Mouse (Mus musculus): ENCODE measurements around the gene Sult1a1.
A peak's percentile ranks its signal among the peaks of the same experiment; 100 is the strongest.

Sult1a1 gene

GRCm38 (mm10) chr7:126676207-126676606 lies at the start of gene Sult1a1:
Gene Sult1a1, minus strand, starts transcription at chr7:126676432.
- peak in 1 of 2 experiments; percentile 31 for DNase-seq (ENCODE audit: low spot score in 2 of 2)

GRCm38 (mm10) chr7:126725667-126726066 lies 49.4 kb upstream of the Sult1a1 start:
- DNase-seq (ENCODE audit: low spot score in 2 of 2): no peak

GRCm38 (mm10) chr7:126725077-126725476 lies 48.8 kb upstream of the Sult1a1 start:
- no peak for DNase-seq (ENCODE audit: low spot score in 2 of 2)

GRCm38 (mm10) chr7:126721635-126722034 lies 45.4 kb upstream of the Sult1a1 start:
- no peak for DNase-seq (ENCODE audit: low spot score in 2 of 2)

- DNase-seq (ENCODE audit: low spot score in 2 of 2): peak in 1 of 2 experiments; percentile 50
Observed at GRCm38 (mm10) chr7:126718787-126719337, 42.6 kb upstream of the Sult1a1 start.

GRCm38 (mm10) chr7:126717566-126717965 lies 41.3 kb upstream of the Sult1a1 start:
- DNase-seq (ENCODE audit: low spot score in 2 of 2): no peak

GRCm38 (mm10) chr7:126715679-126716078 lies 39.4 kb upstream of the Sult1a1 start:
- DNase-seq (ENCODE audit: low spot score in 2 of 2): no peak

GRCm38 (mm10) chr7:126711910-126712309 lies 35.7 kb upstream of the Sult1a1 start:
- DNase-seq (ENCODE audit: low spot score in 2 of 2): no peak

- no peak for DNase-seq (ENCODE audit: low spot score in 2 of 2)
Observed at GRCm38 (mm10) chr7:126710266-126710665, 34.0 kb upstream of the Sult1a1 start.

GRCm38 (mm10) chr7:126708175-126708952 lies 32.1 kb upstream of the Sult1a1 start:
- no peak for DNase-seq (ENCODE audit: low spot score in 2 of 2)

- no peak for DNase-seq (ENCODE audit: low spot score in 2 of 2)
Observed at GRCm38 (mm10) chr7:126707442-126708174, 31.4 kb upstream of the Sult1a1 start, which contains the start of gene Coro1a. Gene Coro1a, minus strand, starts transcription at chr7:126707787.

- DNase-seq (ENCODE audit: low spot score in 2 of 2): peak; percentile 93 to 95
Observed at GRCm38 (mm10) chr7:126704121-126704980, 28.1 kb upstream of the Sult1a1 start.

- no peak for DNase-seq (ENCODE audit: low spot score in 2 of 2)
Observed at GRCm38 (mm10) chr7:126703757-126704077, 27.5 kb upstream of the Sult1a1 start.

GRCm38 (mm10) chr7:126702861-126703756 lies 26.9 kb upstream of the Sult1a1 start:
- no peak for DNase-seq (ENCODE audit: low spot score in 2 of 2)

GRCm38 (mm10) chr7:126702358-126702757 lies 26.1 kb upstream of the Sult1a1 start:
- no peak for DNase-seq (ENCODE audit: low spot score in 2 of 2)

GRCm38 (mm10) chr7:126701559-126702357 lies 25.5 kb upstream of the Sult1a1 start:
- DNase-seq (ENCODE audit: low spot score in 2 of 2): no peak

- peak; percentile 95 to 96 for DNase-seq (ENCODE audit: low spot score in 2 of 2)
Observed at GRCm38 (mm10) chr7:126701070-126701469, 24.8 kb upstream of the Sult1a1 start.

GRCm38 (mm10) chr7:126700063-126701015 lies 24.1 kb upstream of the Sult1a1 start:
- DNase-seq (ENCODE audit: low spot score in 2 of 2): no peak

- DNase-seq (ENCODE audit: low spot score in 2 of 2): no peak
Observed at GRCm38 (mm10) chr7:126697838-126698237, 21.6 kb upstream of the Sult1a1 start.

All from right cerebral cortex, adult 2 months (tissue).